Comparison of ENCODE assay signal across 8 mouse cellular contexts in the genomic region with DNA sequence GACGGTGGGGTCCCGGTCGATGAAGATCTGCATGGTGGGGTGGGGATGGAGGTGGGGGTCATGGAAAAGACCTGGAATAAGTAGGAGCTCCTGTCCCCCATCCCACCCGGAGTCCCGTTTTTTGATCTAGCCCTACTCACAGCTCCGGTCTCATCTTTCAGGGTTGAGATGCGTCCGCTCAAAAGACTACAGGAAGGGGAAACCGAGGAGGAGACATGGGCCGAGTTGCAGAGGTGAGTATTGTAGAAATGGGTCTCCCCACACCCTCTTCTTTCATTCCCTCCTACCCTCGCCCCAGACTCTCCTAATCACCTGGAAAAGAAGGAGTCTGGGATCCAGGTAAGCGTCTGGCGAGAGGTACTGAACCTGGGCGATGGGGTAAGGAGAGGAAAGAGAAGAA. TPM values are rescaled to one million over a fixed set of nuclear protein-coding genes. Genes with fewer than 3 reads are reported as not detected.
DNase-seq lines count a peak whose midpoint lies in the region; ATAC-seq and TF ChIP-seq lines count a peak whose summit lies in the region.

No protein-coding gene starts in this region.

- TF ChIP-seq CTCF in thymus, adult 2 months (IDR thresholded peaks at IDR 0.05; ENCODE audit: borderline replicate concordance, control insufficient read depth, extremely low read depth, insufficient read depth, low read length, poor library complexity) = no peak

- peaks cover 26% of the 10 kb centered on the region for H3K36me3 ChIP-seq in erythroblast, embryonic 14.5 days (ENCODE audit: control insufficient read depth)
- peaks cover 5% of the 10 kb centered on the region; the same call in 1 of the 2 replicates for H3K36me3 ChIP-seq in thymus, adult 2 months (ENCODE audit: control insufficient read depth, insufficient read depth, low read length)
- H3K36me3 ChIP-seq in liver, embryonic 12.5 days = peaks cover 30% of the 10 kb centered on the region

- peak overlapping the region; percentile 78 for H3K9ac ChIP-seq in liver, embryonic 12.5 days

- peaks cover 39% of the 10 kb centered on the region for H3K4me1 ChIP-seq in erythroblast, embryonic 14.5 days (ENCODE audit: control insufficient read depth)
- peaks cover 24% of the 10 kb centered on the region for H3K4me1 ChIP-seq in thymus, adult 2 months (replicated peaks; ENCODE audit: control insufficient read depth, insufficient read depth, low read length)
- peaks cover 40% of the 10 kb centered on the region for H3K4me1 ChIP-seq in liver, embryonic 12.5 days

- 23% methylated on average over 14 of the region's 14 CpGs for WGBS in thymus, adult 2 months
- 12% methylated on average over 14 of the region's 14 CpGs for WGBS in liver, embryonic 12.5 days (ENCODE audit: insufficient replicate concordance)

- peak overlapping the region; percentile 91 for H3K4me2 ChIP-seq in liver, embryonic 12.5 days

- no peak for ATAC-seq in erythroblast, adult 5-6 weeks (replicated peaks; ENCODE audit: low FRiP score, poor library complexity, severe bottlenecking)
- no peak for ATAC-seq in liver, embryonic 12.5 days
- ATAC-seq in megakaryocyte progenitor cell, adult 5-6 weeks (replicated peaks; ENCODE audit: poor library complexity) = no peak

- no peak overlapping the region for H3K27ac ChIP-seq in thymus, adult 2 months (ENCODE audit: control insufficient read depth, insufficient read depth, low read length)
- H3K27ac ChIP-seq in liver, embryonic 12.5 days = peak overlapping the region; percentile 88

- H3K27me3 ChIP-seq in erythroblast, embryonic 14.5 days (ENCODE audit: control insufficient read depth) = peaks cover 25% of the 10 kb centered on the region
- H3K27me3 ChIP-seq in thymus, adult 2 months (ENCODE audit: control insufficient read depth, insufficient read depth, low read length) = no peaks in the 10 kb centered on the region
- H3K27me3 ChIP-seq in liver, embryonic 12.5 days (replicated peaks) = no peaks in the 10 kb centered on the region; the same call in 1 of the 2 replicates

- no peak for TF ChIP-seq POLR2A in thymus, adult 2 months (IDR thresholded peaks at IDR 0.05; ENCODE audit: control insufficient read depth, extremely low read depth, insufficient read depth, low read length, poor library complexity)

- DNase-seq in thymus, adult 2 months = peak; percentile 18
- DNase-seq in thymus, postnatal 0 days (ENCODE audit: low spot score) = no peak
- no peak for DNase-seq in T-cell, adult 2 months (ENCODE audit: low spot score)
- no peak for DNase-seq in cerebellum, postnatal 25 days

- H3K4me3 ChIP-seq in erythroblast, embryonic 14.5 days (replicated peaks) = peak overlapping the region; percentile 72
- peak overlapping the region; percentile 93 for H3K4me3 ChIP-seq in thymus, adult 2 months (ENCODE audit: control insufficient read depth, insufficient read depth, low read length)
- H3K4me3 ChIP-seq in liver, embryonic 12.5 days = peak overlapping the region; percentile 78

- H3K9me3 ChIP-seq in erythroblast, embryonic 14.5 days (ENCODE audit: control insufficient read depth, low read length) = peaks cover 7% of the 10 kb centered on the region; the same call in 1 of the 2 replicates
- H3K9me3 ChIP-seq in liver, embryonic 12.5 days (replicated peaks) = no peaks in the 10 kb centered on the region

RNA-seq across cellular contexts. Expression of a gene that starts 0.6 kb away (rescaled TPM):
- 13.0 and 15.9 TPM in 2 replicates for polyA plus RNA-seq in erythroblast, embryonic 14.5 days (2012)
- total RNA-seq in erythroblast, adult 5-6 weeks (2015; ENCODE audit: low replicate concordance) = 9.0 and 13.3 TPM in 2 replicates
- total RNA-seq in erythroblast, adult 5-6 weeks (2017; ENCODE audit: low replicate concordance) = 3.4 and 10.0 TPM in 2 replicates
- polyA plus RNA-seq in thymus, adult 2 months (2012; rRNA removed) = 203 and 206 TPM in 2 replicates
- polyA plus RNA-seq in thymus, postnatal 0 days (2015; fragmentation: Nextera tagmentation; extraction: Ambion mirVana) = 45.1 and 46.3 TPM in 2 replicates
- polyA plus RNA-seq in liver, embryonic 12.5 days (2016; fragmentation: Nextera tagmentation; extraction: Ambion mirVana) = 32.1 and 36.1 TPM in 2 replicates
- 18.8 and 23.9 TPM in 2 replicates for total RNA-seq in megakaryocyte progenitor cell, adult 5-6 weeks (2015)
- total RNA-seq in megakaryocyte progenitor cell, adult 5-6 weeks (2017) = 10.7 and 11.0 TPM in 2 replicates

RNA-seq across cellular contexts. Expression of a gene that starts 2.0 kb away (rescaled TPM):
- not detected in 2 replicates for polyA plus RNA-seq in erythroblast, embryonic 14.5 days (2012)
- not detected in 2 replicates for total RNA-seq in erythroblast, adult 5-6 weeks (2015; ENCODE audit: low replicate concordance)
- not detected in 2 replicates for total RNA-seq in erythroblast, adult 5-6 weeks (2017; ENCODE audit: low replicate concordance)
- polyA plus RNA-seq in thymus, adult 2 months (2012; rRNA removed) = not detected in 2 replicates
- 0.44 TPM in 1 of 2 replicates, not detected in the other for polyA plus RNA-seq in thymus, postnatal 0 days (2015; fragmentation: Nextera tagmentation; extraction: Ambion mirVana)
- not detected in 2 replicates for polyA plus RNA-seq in liver, embryonic 12.5 days (2016; fragmentation: Nextera tagmentation; extraction: Ambion mirVana)
- total RNA-seq in megakaryocyte progenitor cell, adult 5-6 weeks (2015) = not detected in 2 replicates
- not detected in 2 replicates for total RNA-seq in megakaryocyte progenitor cell, adult 5-6 weeks (2017)

RNA-seq across cellular contexts. Expression of a gene that starts 17.8 kb away (rescaled TPM):
- 0.01 and 0.03 TPM in 2 replicates for polyA plus RNA-seq in erythroblast, embryonic 14.5 days (2012)
- not detected in 2 replicates for total RNA-seq in erythroblast, adult 5-6 weeks (2015; ENCODE audit: low replicate concordance)
- total RNA-seq in erythroblast, adult 5-6 weeks (2017; ENCODE audit: low replicate concordance) = 1.2 TPM in 1 of 2 replicates, not detected in the other
- 48.3 and 77.5 TPM in 2 replicates for polyA plus RNA-seq in thymus, adult 2 months (2012; rRNA removed)
- polyA plus RNA-seq in thymus, postnatal 0 days (2015; fragmentation: Nextera tagmentation; extraction: Ambion mirVana) = 3.6 and 5.6 TPM in 2 replicates
- 5.7 TPM in 2 replicates for polyA plus RNA-seq in liver, embryonic 12.5 days (2016; fragmentation: Nextera tagmentation; extraction: Ambion mirVana)
- 0.05 TPM in 1 of 2 replicates, not detected in the other for total RNA-seq in megakaryocyte progenitor cell, adult 5-6 weeks (2015)
- total RNA-seq in megakaryocyte progenitor cell, adult 5-6 weeks (2017) = not detected in 2 replicates
